Mouse (Mus musculus) liver, embryonic 11.5 days (tissue): Measurements from ENCODE around the gene Etl4. TPM values are rescaled to one million over a fixed set of nuclear protein-coding genes. Genes with fewer than 3 reads are reported as not detected.

Experiments used
- ATAC-seq: fragments of 200-750 bp; cut with Nextera tagmentation; replicated peaks from 2 replicates; pipeline ENCODE4 v1.8.0; 2017; ENCODE audit warnings: moderate number of reproducible peaks, mild to moderate bottlenecking, moderate TSS enrichment, moderate library complexity; ENCODE audit not compliant: low FRiP score
- DNase-seq: peaks from one replicate; pipeline ENCODE4 v3.0.0-alpha.2; 2017; ENCODE audit warnings: low spot score
- H3K27ac ChIP-seq: fragments of 300-500 bp; sonication (generic); 2 replicates; pipeline ENCODE4 v1.5.1; 2014; ENCODE audit warnings: mild to moderate bottlenecking, low read depth, low read length, control low read depth
- H3K27me3 ChIP-seq: fragments of 300-500 bp; sonication (generic); replicated peaks from 2 replicates; pipeline ENCODE4 v1.6.1; 2014; ENCODE audit warnings: low read length, mixed read lengths; ENCODE audit not compliant: control insufficient read depth, insufficient read depth
- H3K36me3 ChIP-seq: fragments of 300-500 bp; sonication (generic); 2 replicates; pipeline ENCODE4 v1.6.1; 2014; ENCODE audit warnings: mild to moderate bottlenecking, low read length, moderate library complexity, mixed read lengths; ENCODE audit not compliant: control insufficient read depth, insufficient read depth
- H3K4me1 ChIP-seq: fragments of 300-500 bp; sonication (generic); replicated peaks from 2 replicates; pipeline ENCODE4 v1.6.1; 2014; ENCODE audit warnings: low read length, mixed read lengths; ENCODE audit not compliant: control insufficient read depth, insufficient read depth
- H3K4me2 ChIP-seq: fragments of 300-500 bp; sonication (generic); 2 replicates; pipeline ENCODE4 v1.6.1; 2014; ENCODE audit warnings: mild to moderate bottlenecking, control low read depth, moderate library complexity
- H3K4me3 ChIP-seq: fragments of 300-500 bp; sonication (generic); 2 replicates; pipeline ENCODE4 v1.5.1; 2014; ENCODE audit warnings: low read depth, low read length, control low read depth
- H3K9ac ChIP-seq: fragments of 300-500 bp; sonication (generic); 2 replicates; pipeline ENCODE4 v1.6.1; 2014; ENCODE audit warnings: low read depth, low read length, control low read depth
- H3K9me3 ChIP-seq: fragments of 300-500 bp; sonication (generic); 2 replicates; pipeline ENCODE4 v1.6.1; 2016; ENCODE audit warnings: low read length, inconsistent platforms, mixed read lengths; ENCODE audit not compliant: control insufficient read depth
- WGBS: fragments of 180-500 bp; shearing (Covaris S2); extraction: QIAGEN DNeasy Blood & Tissue Kit; methylation state at CpG from one replicate; pipeline ENCODE4 v1.1.7; 2014; 5-methylcytosine and 5-hydroxymethylcytosine counted together
- polyA plus RNA-seq: library from polyadenylated mRNA; unstranded; fragments of >200 nt; fragmentation: Nextera tagmentation; extraction: Ambion mirVana; gene quantifications from 2 replicates; pipeline ENCODE4 v1.2.1, GENCODE M21; 2014

Etl4 gene
- polyA plus RNA-seq, 1 experiment from 2014 or later: 17.9 TPM

DNA sequence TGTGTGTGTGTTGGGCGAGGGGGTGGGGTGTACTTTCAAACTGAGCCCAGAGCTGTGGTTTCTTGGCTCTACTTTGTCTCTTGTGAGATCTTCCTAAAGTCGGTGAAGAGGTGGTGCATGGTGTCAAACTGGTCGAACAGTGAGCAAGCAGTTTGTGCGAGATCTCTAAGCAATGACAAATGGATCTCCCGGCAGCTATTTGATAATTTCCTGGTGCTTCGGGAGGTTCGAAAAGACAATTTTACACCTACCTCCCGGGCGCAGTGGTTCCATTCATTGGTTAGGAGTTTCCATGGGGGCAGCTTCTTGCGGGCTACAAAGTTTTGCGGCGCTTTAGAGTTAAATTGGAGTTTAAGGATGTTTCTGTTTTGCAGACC is 610.5 kb downstream of the Etl4 start:
- Histone ChIP-seq H3K9me3 (no peaks in the 10 kb centered on the region), H3K36me3 (no peaks in the 10 kb centered on the region), H3K4me3 (peak overlapping the region; percentile 56), H3K27me3 (no peaks in the 10 kb centered on the region), H3K4me1 (no peaks in the 10 kb centered on the region), H3K4me2 (peak overlapping the region; percentile 76), H3K27ac (peak overlapping the region; percentile 66), H3K9ac (peak overlapping the region; percentile 58)
- ATAC-seq (peak; percentile 25; the same call in 1 of the 2 replicates), DNase-seq (peak; percentile 36)
- under 1% methylated on average over 12 of the region's 12 CpGs for WGBS

DNA sequence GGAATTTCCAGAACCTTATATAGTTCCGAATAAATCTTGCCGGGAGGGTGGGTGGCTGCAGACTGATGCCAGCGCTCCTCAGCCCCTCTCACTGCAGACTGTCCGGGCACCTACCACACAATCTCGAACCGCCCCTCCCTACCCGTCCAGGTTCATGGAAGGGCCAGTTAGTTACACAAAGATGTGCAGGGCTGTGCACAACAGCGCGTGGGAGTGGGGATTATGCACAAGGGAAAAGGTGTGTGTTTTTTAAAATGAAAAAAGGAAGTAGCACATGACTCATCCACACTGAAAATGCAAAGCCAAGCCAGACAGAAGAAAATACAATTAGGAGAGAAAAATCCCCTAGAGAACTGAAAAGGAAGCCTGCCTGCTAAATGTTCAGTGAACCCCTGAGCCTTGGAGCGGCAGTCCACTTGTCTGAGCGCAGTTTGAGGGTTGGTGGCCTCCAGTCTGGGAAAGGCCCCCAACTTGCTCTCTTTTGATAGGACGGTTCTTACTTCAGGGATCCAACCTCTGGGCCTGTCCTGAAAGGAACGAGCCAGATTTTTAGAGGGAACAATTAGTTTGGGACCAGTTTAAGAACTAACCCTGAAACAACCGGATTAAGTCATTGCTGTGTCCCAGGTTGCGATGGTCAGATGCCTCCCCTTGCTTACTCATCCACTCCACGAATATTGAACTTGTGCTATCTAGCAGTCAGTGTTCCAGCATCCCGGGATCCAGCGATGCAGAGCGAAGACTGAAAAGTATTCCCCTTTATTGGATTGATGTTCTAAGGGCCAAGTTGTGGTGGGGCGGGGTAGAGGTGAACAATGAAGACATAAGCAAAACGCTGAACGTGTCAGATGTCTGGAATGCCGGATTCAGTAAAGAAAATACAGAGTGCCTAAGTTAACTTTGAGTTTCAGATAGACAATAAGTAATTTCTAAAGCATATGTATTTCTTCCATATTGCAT is 611.3 kb downstream of the Etl4 start:
- H3K27me3 ChIP-seq: no peaks in the 10 kb centered on the region
- WGBS: 27% methylated on average over 23 of the region's 23 CpGs
- DNase-seq (no peak), ATAC-seq (no peak)
- H3K27ac ChIP-seq: peak overlapping the region; percentile 32; the same call in 1 of the 2 replicates
- peak overlapping the region; percentile 76 for H3K4me2 ChIP-seq
- H3K36me3 ChIP-seq: no peaks in the 10 kb centered on the region
- no peaks in the 10 kb centered on the region for H3K9me3 ChIP-seq
- peak overlapping the region; percentile 56 for H3K4me3 ChIP-seq
- H3K9ac ChIP-seq: peak overlapping the region; percentile 58
- no peaks in the 10 kb centered on the region for H3K4me1 ChIP-seq

- Histone ChIP-seq H3K4me1 (no peaks in the 10 kb centered on the region), H3K9me3 (no peaks in the 10 kb centered on the region), H3K27me3 (no peaks in the 10 kb centered on the region), H3K9ac (no peak overlapping the region), H3K36me3 (no peaks in the 10 kb centered on the region), H3K27ac (no peak overlapping the region), H3K4me3 (peak overlapping the region; percentile 5; the same call in 1 of the 2 replicates), H3K4me2 (peak overlapping the region; percentile 76)
- DNase-seq (no peak), ATAC-seq (no peak)
- WGBS: 25% methylated on average over 11 of the region's 11 CpGs
Observed at GRCm38 (mm10) chr2:20521686-20522285, 612.2 kb downstream of the Etl4 start.

- Histone ChIP-seq H3K27me3 (no peaks in the 10 kb centered on the region), H3K9ac (no peak overlapping the region), H3K27ac (no peak overlapping the region), H3K36me3 (no peaks in the 10 kb centered on the region), H3K9me3 (no peaks in the 10 kb centered on the region), H3K4me1 (no peaks in the 10 kb centered on the region), H3K4me3 (no peak overlapping the region), H3K4me2 (no peak overlapping the region)
- ATAC-seq (no peak), DNase-seq (no peak)
- 73% methylated on average over 3 of the region's 3 CpGs for WGBS
Observed at GRCm38 (mm10) chr2:20523636-20524035, 614.1 kb downstream of the Etl4 start.

DNA sequence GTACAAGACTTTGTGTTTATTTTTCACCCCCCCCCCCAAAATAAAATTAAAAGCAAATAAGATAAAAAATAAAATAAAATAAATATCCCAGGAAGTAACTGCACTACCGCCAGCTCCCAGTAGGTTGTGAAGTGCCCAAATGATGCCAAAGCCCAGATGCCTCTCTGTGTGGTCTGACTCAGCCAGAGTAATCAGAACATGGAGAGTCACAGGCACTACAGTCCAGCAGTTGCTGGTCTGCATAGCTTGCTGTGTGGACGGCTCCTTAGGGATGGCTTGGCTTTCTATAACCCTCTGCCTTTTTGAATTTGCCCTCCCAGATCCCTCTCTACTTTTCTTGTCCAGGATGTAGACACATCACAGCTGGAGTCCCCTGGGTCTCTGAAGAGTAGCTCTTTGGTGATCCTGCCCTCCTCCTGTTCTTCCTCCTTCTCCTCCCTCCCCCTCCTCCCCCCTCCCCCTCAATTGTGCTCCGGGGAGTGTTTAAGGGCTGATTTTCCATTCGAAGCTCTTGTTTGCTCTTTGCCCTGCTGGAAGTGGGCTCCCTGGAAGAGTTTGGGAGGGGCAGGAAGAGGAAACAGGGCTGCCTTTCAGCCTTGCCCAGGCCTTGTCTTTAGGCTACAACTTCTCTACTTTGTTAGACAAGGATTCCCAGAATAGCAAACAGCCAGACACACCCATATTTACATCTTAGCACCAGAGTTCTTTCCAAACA is 616.5 kb downstream of the Etl4 start:
- Histone ChIP-seq H3K9ac (no peak overlapping the region), H3K27ac (no peak overlapping the region), H3K4me2 (no peak overlapping the region), H3K9me3 (no peaks in the 10 kb centered on the region), H3K36me3 (no peaks in the 10 kb centered on the region), H3K4me1 (no peaks in the 10 kb centered on the region), H3K4me3 (no peak overlapping the region), H3K27me3 (no peaks in the 10 kb centered on the region)
- DNase-seq: no peak
- 43% methylated on average over 4 of the region's 4 CpGs for WGBS
- 0 out of 2 replicates have a peak, but pooled peaks have one; percentile 31 for ATAC-seq

- no peak overlapping the region for H3K9ac ChIP-seq
- H3K4me1 ChIP-seq: no peaks in the 10 kb centered on the region
- WGBS: 87% methylated on average over 3 of the region's 3 CpGs
- DNase-seq (peak; percentile 5), ATAC-seq (no peak)
- no peaks in the 10 kb centered on the region for H3K27me3 ChIP-seq
- no peak overlapping the region for H3K4me3 ChIP-seq
- H3K27ac ChIP-seq: no peak overlapping the region
- H3K4me2 ChIP-seq: no peak overlapping the region
- no peaks in the 10 kb centered on the region for H3K36me3 ChIP-seq
- no peaks in the 10 kb centered on the region for H3K9me3 ChIP-seq
Observed at GRCm38 (mm10) chr2:20526856-20527255, 617.3 kb downstream of the Etl4 start.

DNA sequence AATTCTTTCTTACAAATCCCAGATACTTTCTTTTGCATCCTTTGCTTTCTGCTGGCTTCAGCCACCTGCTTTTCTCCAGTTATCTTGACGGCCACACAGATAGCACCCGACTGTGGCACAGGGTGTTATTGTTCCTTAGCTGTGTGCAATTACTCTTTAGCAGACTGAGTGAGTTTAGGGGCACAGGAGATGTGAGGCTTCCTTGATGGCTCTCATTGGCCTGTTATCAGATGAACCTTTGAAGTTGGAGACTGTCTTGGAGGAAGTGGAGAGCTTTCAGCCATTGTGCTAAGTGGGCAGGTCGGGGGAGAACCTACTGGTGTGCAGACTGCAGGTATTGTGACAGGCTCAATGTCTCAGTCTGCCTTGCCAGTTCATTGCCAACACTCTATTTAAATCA is 623.0 kb downstream of the Etl4 start:
- 28% methylated on average over 3 of the region's 3 CpGs for WGBS
- Histone ChIP-seq H3K4me2 (no peak overlapping the region), H3K9ac (no peak overlapping the region), H3K4me1 (no peaks in the 10 kb centered on the region), H3K27ac (no peak overlapping the region), H3K36me3 (no peaks in the 10 kb centered on the region), H3K9me3 (no peaks in the 10 kb centered on the region), H3K27me3 (no peaks in the 10 kb centered on the region), H3K4me3 (no peak overlapping the region)
- DNase-seq (no peak), ATAC-seq (no peak)

DNA sequence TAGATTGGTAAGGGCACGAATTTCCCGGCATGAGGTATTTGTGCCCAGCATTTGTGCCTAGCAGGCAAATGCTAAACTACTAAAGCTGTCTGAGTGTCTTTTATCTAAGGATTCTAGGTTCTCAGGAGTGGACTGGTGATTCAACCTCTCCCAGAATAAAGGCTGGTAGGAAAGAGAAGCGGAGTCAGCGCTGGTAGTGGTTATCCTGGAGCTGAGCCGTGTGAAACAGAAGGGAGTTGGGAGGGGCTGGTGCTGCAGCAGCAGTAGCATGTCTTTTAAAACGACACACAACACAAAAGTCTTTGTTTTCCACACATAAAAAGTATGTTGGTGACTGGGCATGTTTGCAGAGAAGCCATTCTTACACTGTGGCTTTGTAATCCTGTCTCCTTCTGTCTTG is 628.2 kb downstream of the Etl4 start:
- Histone ChIP-seq H3K36me3 (no peaks in the 10 kb centered on the region), H3K4me1 (no peaks in the 10 kb centered on the region)
- WGBS: 79% methylated on average over 6 of the region's 6 CpGs

More for the DNA sequence above, 628.2 kb downstream of the Etl4 start:
- ATAC-seq (no peak), DNase-seq (no peak)
- Histone ChIP-seq H3K27ac (no peak overlapping the region), H3K9ac (no peak overlapping the region), H3K9me3 (no peaks in the 10 kb centered on the region), H3K4me3 (no peak overlapping the region), H3K4me2 (no peak overlapping the region), H3K27me3 (no peaks in the 10 kb centered on the region)
